Mouse (Mus musculus) mesoderm, embryonic 11.5 days (tissue): ENCODE measurements around the gene Fyn.

ENCODE experiments used
- DNase-seq: peaks from one replicate; pipeline ENCODE4 v3.0.0-alpha.2; 2012; ENCODE audit warnings: low read depth, low spot score

Fyn gene

DNA sequence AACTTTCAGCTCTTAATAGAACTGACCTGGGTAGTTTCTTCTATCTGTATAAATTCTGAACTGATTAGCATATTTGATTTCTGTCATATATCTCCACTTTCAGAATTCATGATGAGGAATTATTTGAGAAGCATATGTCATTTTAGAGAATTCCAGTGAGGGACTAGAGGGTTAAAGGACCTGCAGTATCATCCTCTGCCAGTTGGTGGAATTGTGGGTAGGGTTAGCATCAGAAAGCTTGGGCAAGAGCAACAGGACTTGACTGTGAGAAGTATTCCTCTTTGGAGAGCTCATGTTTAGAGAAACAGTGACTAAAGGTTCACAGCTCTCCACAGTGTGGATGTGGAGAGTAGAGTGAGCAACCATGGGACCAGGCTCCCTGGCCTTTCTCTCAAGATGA, 75.3 kb downstream of the Fyn start:
- no peak for DNase-seq

GRCm38 (mm10) chr10:39445870-39446269, 77.2 kb downstream of the Fyn start:
- no peak for DNase-seq

GRCm38 (mm10) chr10:39446706-39447105, 78.1 kb downstream of the Fyn start:
- no peak for DNase-seq

GRCm38 (mm10) chr10:39449179-39449578, 80.5 kb downstream of the Fyn start:
- DNase-seq = no peak

GRCm38 (mm10) chr10:39450356-39450755, 81.7 kb downstream of the Fyn start:
- DNase-seq = no peak

GRCm38 (mm10) chr10:39451065-39451464, 82.4 kb downstream of the Fyn start:
- no peak for DNase-seq

DNA sequence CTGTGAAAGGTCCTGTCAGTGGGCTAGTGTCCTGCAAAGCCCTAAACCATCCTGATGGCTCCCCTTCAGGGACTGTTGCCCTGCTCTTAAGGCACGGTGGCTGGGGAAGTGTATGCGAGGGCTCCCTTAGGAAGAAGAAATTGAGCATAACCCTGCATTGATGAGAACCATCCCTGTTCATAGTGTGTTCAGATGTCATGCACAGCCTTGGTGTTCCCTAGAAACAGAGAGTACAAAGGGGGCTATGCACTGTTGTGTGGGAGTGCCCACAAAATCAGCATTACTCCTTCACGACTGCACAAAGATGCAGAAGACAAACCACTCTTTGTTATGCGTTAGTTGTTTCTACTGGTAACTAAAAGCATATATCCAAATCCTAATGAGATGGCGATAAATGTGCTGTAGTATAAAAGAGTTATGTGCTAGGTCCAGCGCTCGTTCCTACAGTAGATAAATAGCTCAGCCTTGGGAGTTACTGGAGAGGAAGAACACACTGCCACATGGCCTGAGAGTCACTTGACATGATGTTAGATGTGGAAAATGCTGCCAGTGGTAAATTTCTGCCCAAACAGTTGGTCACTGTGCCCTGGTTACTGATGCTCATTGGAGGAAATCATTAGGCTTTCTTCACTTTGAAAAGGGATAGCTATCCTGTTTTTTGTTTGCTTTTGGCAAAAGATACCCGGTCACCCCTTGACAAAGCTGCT, 83.4 kb downstream of the Fyn start:
- no peak for DNase-seq

DNA sequence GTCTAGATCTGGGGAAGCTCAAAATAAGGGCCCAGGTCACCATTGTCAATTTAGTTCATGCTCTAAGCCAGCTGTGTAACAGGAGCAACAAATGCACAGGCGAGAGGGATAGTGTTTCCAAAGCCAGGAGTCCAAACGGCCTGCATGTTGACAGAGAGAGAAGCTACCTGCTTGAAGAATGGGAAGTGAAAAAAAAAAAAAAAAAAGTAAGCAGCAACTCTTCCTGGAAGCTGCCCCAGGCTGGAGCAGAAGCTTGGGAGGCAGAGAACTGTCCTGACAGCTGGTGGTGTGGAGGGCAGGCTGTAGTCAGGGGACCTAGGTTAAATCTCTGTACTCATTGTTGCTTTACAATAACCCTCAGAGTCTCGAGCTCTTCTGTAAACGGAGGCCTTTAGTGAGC, 86.7 kb downstream of the Fyn start:
- no peak for DNase-seq

DNA sequence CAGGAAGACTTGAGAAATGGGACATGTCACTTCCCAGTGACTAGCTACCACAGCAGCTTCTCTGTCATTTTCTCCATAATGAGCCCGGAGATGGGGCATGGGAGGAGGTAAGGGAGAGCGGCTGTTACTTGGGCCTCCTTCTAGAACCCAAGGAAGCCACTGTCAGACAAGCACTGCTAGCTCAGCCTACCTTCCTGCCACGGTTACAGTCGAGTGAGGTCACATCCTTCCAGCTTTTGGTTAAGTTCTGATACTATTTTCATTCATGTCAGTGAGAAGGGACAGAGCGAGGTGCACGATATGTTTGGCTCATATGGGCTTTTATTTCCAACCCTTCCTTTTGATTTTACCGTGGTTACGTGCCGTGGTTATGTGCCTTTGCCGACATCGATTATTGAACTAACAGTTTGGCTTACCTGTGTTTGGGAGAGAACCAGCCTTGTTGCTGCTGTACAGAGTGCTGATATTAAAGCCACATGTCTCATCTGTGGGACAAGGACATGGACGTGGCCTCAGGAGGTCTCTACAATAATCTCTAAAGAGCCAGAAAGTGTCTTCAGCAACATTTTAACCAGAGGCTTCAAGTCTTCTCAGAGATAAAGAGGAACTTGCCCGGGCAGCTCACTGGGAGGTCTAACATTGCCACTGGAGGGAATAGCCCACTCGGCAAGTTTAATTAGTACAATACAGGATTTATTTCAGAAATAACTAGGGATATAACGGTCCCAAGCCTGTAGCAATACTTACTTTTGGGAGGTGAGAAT, 87.4 kb downstream of the Fyn start:
- DNase-seq = no peak

- DNase-seq = no peak
Observed at GRCm38 (mm10) chr10:39456776-39457175, 88.1 kb downstream of the Fyn start.

DNA sequence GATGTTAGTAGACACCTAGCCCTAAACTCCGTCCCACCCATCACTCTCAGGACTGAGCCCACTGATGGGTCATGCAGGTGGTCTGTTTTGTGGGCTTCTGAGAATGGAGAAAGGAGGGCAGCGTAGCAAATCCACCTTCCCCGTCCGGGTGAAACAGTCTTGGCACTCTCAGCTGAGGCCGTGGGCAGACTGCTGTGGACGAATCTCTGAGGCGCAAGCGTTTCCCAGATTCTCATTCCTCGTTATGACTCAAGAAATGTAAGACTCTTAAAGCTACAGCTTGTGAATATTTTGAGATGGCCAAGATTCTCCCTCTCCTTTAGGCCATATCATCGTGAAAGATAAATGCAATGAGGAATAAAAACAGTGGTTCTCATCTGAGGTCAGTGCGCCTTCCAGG, 88.6 kb downstream of the Fyn start:
- no peak for DNase-seq

DNA sequence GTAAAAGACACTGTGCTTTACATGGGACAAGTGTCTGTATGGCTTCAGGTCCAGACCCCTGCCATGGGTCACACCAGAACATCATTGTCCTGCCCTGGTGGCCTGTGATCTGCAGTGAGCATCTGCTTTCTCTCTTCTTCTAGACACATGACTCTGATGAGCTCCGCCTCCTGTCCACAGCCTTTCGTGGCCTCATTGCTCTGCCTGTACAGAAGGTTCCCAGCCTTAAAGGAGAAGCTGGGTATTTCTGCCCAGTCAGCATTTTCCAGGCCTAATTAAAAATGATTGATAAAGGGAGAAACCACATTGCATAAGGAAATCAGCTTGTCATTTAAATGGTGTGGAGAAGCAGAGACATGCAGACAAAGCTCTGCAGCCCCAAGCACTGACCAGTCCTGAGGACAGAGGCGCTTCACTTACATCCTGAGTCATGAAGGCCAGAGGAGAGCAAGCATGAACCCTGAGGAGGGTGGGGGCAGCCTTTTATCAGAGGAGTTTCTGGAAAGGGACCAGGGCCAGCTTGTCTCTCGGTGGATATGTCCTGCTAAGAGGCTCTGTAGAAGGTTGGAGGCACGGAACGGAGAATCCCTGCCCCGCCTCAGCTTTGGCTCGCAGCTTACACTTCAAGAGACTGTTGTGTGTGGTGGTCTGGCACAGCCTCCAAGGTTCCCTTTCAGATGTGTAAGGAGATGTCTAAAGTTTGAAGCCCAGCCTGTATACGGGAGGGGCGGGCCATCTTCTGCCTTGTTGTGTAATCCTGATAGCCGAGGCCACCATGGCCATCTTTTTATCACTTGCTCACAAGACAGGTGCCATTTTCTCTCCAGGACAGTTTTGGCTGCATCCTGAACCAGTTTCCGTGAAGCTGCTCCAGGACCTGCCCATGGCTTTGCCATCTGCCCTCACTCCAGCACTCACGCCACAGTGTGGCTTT, 90.4 kb downstream of the Fyn start:
- DNase-seq = peak; percentile 41

DNA sequence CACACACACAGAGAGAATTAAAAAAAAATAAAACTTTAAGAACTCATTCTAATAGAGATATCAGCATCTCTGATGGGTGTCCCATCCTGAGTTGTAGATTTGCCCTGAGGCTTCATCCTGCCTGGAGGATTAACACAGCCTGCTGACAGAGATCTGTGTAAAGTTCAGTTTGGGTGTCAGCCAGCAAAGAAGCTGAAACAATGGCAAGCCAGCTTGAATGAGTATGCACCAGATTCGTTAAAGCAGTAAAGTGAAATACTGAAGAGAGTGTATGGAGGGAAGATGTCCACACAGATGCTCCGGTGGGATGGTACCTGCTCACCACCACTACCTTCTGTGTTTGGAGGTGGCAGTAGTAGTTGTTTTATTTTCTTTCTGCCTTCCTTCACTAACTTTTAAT, 92.0 kb downstream of the Fyn start:
- no peak for DNase-seq

DNA sequence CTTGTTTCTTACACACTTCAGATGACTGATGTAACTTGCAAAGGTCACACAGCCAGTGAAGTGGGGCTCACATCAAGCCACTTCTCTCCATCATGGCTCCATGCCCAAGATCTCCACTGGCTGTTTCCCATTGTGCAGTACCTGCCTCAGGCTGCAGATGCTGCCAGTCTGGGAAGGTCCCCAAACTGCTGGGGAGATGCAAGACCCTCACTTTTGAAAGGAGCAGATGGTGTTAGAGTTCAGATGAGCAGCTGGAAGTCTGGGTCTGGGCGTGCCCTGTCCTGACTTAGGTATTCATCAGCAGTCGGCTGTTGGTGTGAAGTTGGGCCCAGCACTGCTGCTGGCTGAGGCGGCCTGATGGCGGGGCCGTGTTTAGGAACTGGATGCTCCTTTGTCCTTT, 93.3 kb downstream of the Fyn start:
- DNase-seq = peak; percentile 34

GRCm38 (mm10) chr10:39462711-39463110, 94.1 kb downstream of the Fyn start:
- DNase-seq = no peak

- DNase-seq = no peak
Observed at GRCm38 (mm10) chr10:39464383-39464782, 95.7 kb downstream of the Fyn start.

GRCm38 (mm10) chr10:39467317-39467716, 98.7 kb downstream of the Fyn start:
- DNase-seq = no peak

GRCm38 (mm10) chr10:39467821-39468220, 99.2 kb downstream of the Fyn start:
- DNase-seq = no peak

DNA sequence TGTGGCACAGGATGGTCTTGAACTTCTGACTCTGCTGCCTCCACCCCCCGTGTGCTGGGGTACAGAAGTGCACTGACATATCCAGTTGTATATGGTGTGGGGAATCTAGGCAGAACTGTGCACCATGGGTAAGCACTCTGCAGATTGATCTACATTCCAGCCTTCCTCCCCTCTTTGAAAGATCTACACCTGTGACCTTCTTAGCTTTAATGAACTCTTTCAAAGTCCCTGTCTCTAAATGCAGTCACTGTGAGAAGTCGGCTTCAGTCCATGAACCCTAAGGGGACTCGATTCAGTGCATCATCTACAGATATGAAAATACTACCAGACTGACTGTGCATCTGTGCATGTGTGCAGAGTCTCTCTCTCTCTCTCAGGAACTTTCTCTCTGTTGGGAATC, 99.9 kb downstream of the Fyn start:
- no peak for DNase-seq

- no peak for DNase-seq
Observed at GRCm38 (mm10) chr10:39469341-39469740, 100.7 kb downstream of the Fyn start.

GRCm38 (mm10) chr10:39470321-39470720, 101.7 kb downstream of the Fyn start:
- DNase-seq = no peak

GRCm38 (mm10) chr10:39471040-39471713, 102.5 kb downstream of the Fyn start:
- DNase-seq = no peak
